ENCODE assay signal across 9 mouse cellular contexts in genomic region chr11:101697156-101697861, GRCm38 (mm10). TPM values are rescaled to one million over a fixed set of nuclear protein-coding genes. Genes with fewer than 3 reads are reported as not detected.
DNase-seq lines count a peak whose midpoint lies in the region; ATAC-seq and TF ChIP-seq lines count a peak whose summit lies in the region.
"Had no signal": no experiment of that assay in that cellular context is flagged by ENCODE, and none has a peak within 500 bp of the region (broad histone marks: within the 10 kb centered on the region; RNA-seq: fewer than 3 reads in every experiment).

No protein-coding gene starts in this region.

- no peak for DNase-seq in lung, postnatal 0 days (ENCODE audit: low spot score)
- peak; percentile 49 to 77 (median 53) for DNase-seq in liver, embryonic 14.5 days (ENCODE audit: low read depth in 3 of 3, low spot score in 3 of 3)
- peak; percentile 71 for DNase-seq in thymus, postnatal 0 days (ENCODE audit: low spot score)
- no peak for DNase-seq in adrenal gland, adult (ENCODE audit: inconsistent age in 2 of 2, low spot score in 1 of 2)
- DNase-seq in layer of hippocampus, adult 18-20 months (ENCODE audit: low spot score in 2 of 2): no peak
- no peak for DNase-seq in cerebellum, adult 11-12 months
- DNase-seq: cerebellum, postnatal 14 days had no signal

- H3K4me2 ChIP-seq in lung, embryonic 15.5 days: no peak overlapping the region
- no peak overlapping the region for H3K4me2 ChIP-seq in lung, postnatal 0 days (replicated peaks; ENCODE audit: low read depth, low read length)
- no peak overlapping the region for H3K4me2 ChIP-seq in embryonic facial prominence, embryonic 13.5 days
- H3K4me2 ChIP-seq in liver, embryonic 14.5 days (ENCODE audit: low read depth): peak overlapping the region; percentile 68

- H3K4me1 ChIP-seq in lung, embryonic 15.5 days: peaks cover 33% of the 10 kb centered on the region
- H3K4me1 ChIP-seq in lung, postnatal 0 days (ENCODE audit: insufficient read depth, low read depth, low read length): peaks cover 18% of the 10 kb centered on the region; the same call in 1 of the 2 replicates
- peaks cover 27% of the 10 kb centered on the region for H3K4me1 ChIP-seq in embryonic facial prominence, embryonic 13.5 days
- H3K4me1 ChIP-seq in liver, embryonic 14.5 days (replicated peaks; ENCODE audit: control insufficient read depth in 2 of 2, insufficient read depth in 2 of 2, low read length in 1 of 2): peaks cover 27 to 39% of the 10 kb centered on the region in 2 experiments

- 88% methylated on average over 9 of the region's 9 CpGs for WGBS in lung, embryonic 15.5 days
- 86% methylated on average over 9 of the region's 9 CpGs for WGBS in lung, postnatal 0 days
- 92% methylated on average over 9 of the region's 9 CpGs for WGBS in embryonic facial prominence, embryonic 13.5 days
- WGBS in liver, embryonic 14.5 days (ENCODE audit: insufficient replicate concordance): 21% methylated on average over 9 of the region's 9 CpGs

- H3K36me3 ChIP-seq in lung, embryonic 15.5 days: no peaks in the 10 kb centered on the region
- no peaks in the 10 kb centered on the region for H3K36me3 ChIP-seq in lung, postnatal 0 days (ENCODE audit: insufficient read depth, low read length)
- H3K36me3 ChIP-seq in embryonic facial prominence, embryonic 13.5 days: no peaks in the 10 kb centered on the region
- H3K36me3 ChIP-seq in liver, embryonic 14.5 days (replicated peaks; ENCODE audit: control insufficient read depth, insufficient read depth, low read depth): no peaks in the 10 kb centered on the region

- TF ChIP-seq EP300 in lung, postnatal 0 days (IDR thresholded peaks at IDR 0.05): no peak
- peak; percentile 69 for TF ChIP-seq EP300 in liver, embryonic 14.5 days (IDR thresholded peaks at IDR 0.05; ENCODE audit: low read depth)

- peak overlapping the region; percentile 70 for H3K27ac ChIP-seq in lung, embryonic 15.5 days
- H3K27ac ChIP-seq in lung, postnatal 0 days (ENCODE audit: low read length): no peak overlapping the region
- H3K27ac ChIP-seq in embryonic facial prominence, embryonic 13.5 days: peak overlapping the region; percentile 77; the same call in 1 of the 2 replicates
- peak overlapping the region; percentile 1 for H3K27ac ChIP-seq in liver, embryonic 14.5 days

- ATAC-seq in lung, embryonic 15.5 days (ENCODE audit: borderline replicate concordance, extremely low read depth, low FRiP score, low TSS enrichment): no peak
- ATAC-seq in lung, postnatal 0 days: no peak
- ATAC-seq in embryonic facial prominence, embryonic 13.5 days (ENCODE audit: insufficient number of reproducible peaks, insufficient read depth, low FRiP score, low TSS enrichment, low read depth): no peak
- ATAC-seq in liver, embryonic 14.5 days (ENCODE audit: insufficient read depth): peak; percentile 89

- no peaks in the 10 kb centered on the region for H3K27me3 ChIP-seq in lung, embryonic 15.5 days
- H3K27me3 ChIP-seq in lung, postnatal 0 days (replicated peaks; ENCODE audit: insufficient read depth, low read length): no peaks in the 10 kb centered on the region
- H3K27me3 ChIP-seq in embryonic facial prominence, embryonic 13.5 days: no peaks in the 10 kb centered on the region
- no peaks in the 10 kb centered on the region for H3K27me3 ChIP-seq in liver, embryonic 14.5 days (ENCODE audit: control insufficient read depth, insufficient read depth, low read length)

- no peaks in the 10 kb centered on the region for H3K9me3 ChIP-seq in lung, embryonic 15.5 days
- no peaks in the 10 kb centered on the region for H3K9me3 ChIP-seq in lung, postnatal 0 days (ENCODE audit: low read length)
- H3K9me3 ChIP-seq in embryonic facial prominence, embryonic 13.5 days: no peaks in the 10 kb centered on the region
- H3K9me3 ChIP-seq in liver, embryonic 14.5 days (ENCODE audit: control insufficient read depth, low read length): no peaks in the 10 kb centered on the region

- H3K4me3 ChIP-seq in lung, embryonic 15.5 days: no peak overlapping the region
- no peak overlapping the region for H3K4me3 ChIP-seq in lung, postnatal 0 days (ENCODE audit: low read depth, low read length)
- H3K4me3 ChIP-seq in embryonic facial prominence, embryonic 13.5 days: no peak overlapping the region
- H3K4me3 ChIP-seq in liver, embryonic 14.5 days (ENCODE audit: insufficient read depth in 1 of 2, low read depth in 2 of 2, low read length in 2 of 2): no peak overlapping the region

- TF ChIP-seq CTCF in lung, postnatal 0 days (IDR thresholded peaks at IDR 0.05): no peak
- TF ChIP-seq CTCF in liver, embryonic 14.5 days (IDR thresholded peaks at IDR 0.05; ENCODE audit: low read depth): peak; percentile 19; the same call in 1 of the 2 replicates

- H3K9ac ChIP-seq in lung, embryonic 15.5 days: no peak overlapping the region
- H3K9ac ChIP-seq in lung, postnatal 0 days (replicated peaks; ENCODE audit: low read depth): no peak overlapping the region
- no peak overlapping the region for H3K9ac ChIP-seq in embryonic facial prominence, embryonic 13.5 days
- no peak overlapping the region for H3K9ac ChIP-seq in liver, embryonic 14.5 days (replicated peaks)

RNA-seq across cellular contexts. Expression of gene Arl4d, which starts 32.0 kb away (rescaled TPM):
- polyA plus RNA-seq in lung, embryonic 15.5 days (2015; fragmentation: Nextera tagmentation; extraction: Ambion mirVana): 4.4 and 4.9 TPM in 2 replicates
- polyA plus RNA-seq in lung, postnatal 0 days (2015; fragmentation: Nextera tagmentation; extraction: Ambion mirVana): 25.2 and 33.1 TPM in 2 replicates
- 3.3 and 3.4 TPM in 2 replicates for polyA plus RNA-seq in embryonic facial prominence, embryonic 13.5 days (2015; fragmentation: Nextera tagmentation; extraction: Ambion mirVana)
- polyA plus RNA-seq in liver, embryonic 14.5 days (2012; rRNA removed): 0.48 and 0.84 TPM in 2 replicates
- 0.46 and 0.72 TPM in 2 replicates for polyA plus RNA-seq in liver, embryonic 14.5 days (2014; fragmentation: Nextera tagmentation; extraction: Ambion mirVana)
- 3.0 and 3.1 TPM in 2 replicates for polyA plus RNA-seq in thymus, postnatal 0 days (2015; fragmentation: Nextera tagmentation; extraction: Ambion mirVana)
- 10 to 100 TPM; 16.8 to 32.1 TPM for total RNA-seq in layer of hippocampus, adult 18-20 months (2021)

RNA-seq across cellular contexts. Expression of gene Dhx8, which starts 35.4 kb away (rescaled TPM):
- 29.0 and 31.2 TPM in 2 replicates for polyA plus RNA-seq in lung, embryonic 15.5 days (2015; fragmentation: Nextera tagmentation; extraction: Ambion mirVana)
- 16.4 and 20.3 TPM in 2 replicates for polyA plus RNA-seq in lung, postnatal 0 days (2015; fragmentation: Nextera tagmentation; extraction: Ambion mirVana)
- polyA plus RNA-seq in embryonic facial prominence, embryonic 13.5 days (2015; fragmentation: Nextera tagmentation; extraction: Ambion mirVana): 45.0 and 49.0 TPM in 2 replicates
- 6.7 and 9.6 TPM in 2 replicates for polyA plus RNA-seq in liver, embryonic 14.5 days (2012; rRNA removed)
- 12.9 and 15.4 TPM in 2 replicates for polyA plus RNA-seq in liver, embryonic 14.5 days (2014; fragmentation: Nextera tagmentation; extraction: Ambion mirVana)
- 42.9 and 53.5 TPM in 2 replicates for polyA plus RNA-seq in thymus, postnatal 0 days (2015; fragmentation: Nextera tagmentation; extraction: Ambion mirVana)
- 10 to 100 TPM; 35.2 to 35.9 TPM for total RNA-seq in layer of hippocampus, adult 18-20 months (2021)

Comparison
In these comparisons a context has a peak if more than half of its experiments do, and no peak if none do; other contexts are left out.
1. DNase-seq: peak in liver, embryonic 14.5 days (3 of 3) and thymus, postnatal 0 days (single experiment); none in lung, postnatal 0 days (single experiment), adrenal gland, adult (0 of 2), layer of hippocampus, adult 18-20 months (0 of 2) and cerebellum, adult 11-12 months (single experiment).